In the genomic region with DNA sequence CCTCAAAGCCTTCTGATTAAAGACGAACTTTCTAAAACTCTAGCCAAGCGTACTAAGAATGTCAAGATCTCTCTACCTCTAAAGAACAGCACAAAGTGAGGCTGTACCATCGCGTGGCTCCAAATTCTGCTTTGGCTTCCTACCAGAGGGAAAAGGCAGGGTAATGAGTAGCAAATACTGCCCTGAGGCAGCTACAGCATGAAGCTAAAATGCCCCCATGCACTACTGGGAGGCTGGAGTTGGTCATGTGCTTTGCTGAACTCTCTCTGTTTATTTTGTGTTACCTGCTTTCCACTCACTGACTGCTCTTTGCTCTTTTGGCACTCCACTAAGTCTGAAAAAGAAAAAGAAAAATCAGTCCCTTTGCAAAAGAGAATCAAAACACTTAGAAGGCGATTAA, we compare ENCODE assay signal across 22 mouse cellular contexts.
A peak's percentile ranks its signal among the peaks of the same experiment; 100 is the strongest.
DNase-seq lines count a peak whose midpoint lies in the region; ATAC-seq and TF ChIP-seq lines count a peak whose summit lies in the region.
"Had no signal": no experiment of that assay in that cellular context is flagged by ENCODE, and none has a peak within 500 bp of the region (broad histone marks: within the 10 kb centered on the region; RNA-seq: fewer than 3 reads in every experiment).

No protein-coding gene starts in this region.

- no peaks in the 10 kb centered on the region for H3K27me3 ChIP-seq in kidney, embryonic 14.5 days (ENCODE audit: control insufficient read depth, insufficient read depth, low read length)
- H3K27me3 ChIP-seq in kidney, adult 2 months (replicated peaks; ENCODE audit: control insufficient read depth, insufficient read depth, low read length) = no peaks in the 10 kb centered on the region
- no peaks in the 10 kb centered on the region for H3K27me3 ChIP-seq in liver, embryonic 15.5 days
- H3K27me3 ChIP-seq: embryonic facial prominence, embryonic 13.5 days; heart, embryonic 13.5 days; hindbrain, embryonic 15.5 days; intestine, embryonic 15.5 days; midbrain, embryonic 12.5 days; neural tube, embryonic 12.5 days had no signal

- DNase-seq in kidney, adult 18-20 months = peak; percentile 81
- DNase-seq in kidney, adult 2 months = peak; percentile 95
- peak; percentile 68 for DNase-seq in kidney, postnatal 10 days
- DNase-seq in layer of hippocampus, postnatal 36 days = no peak
- no peak for DNase-seq in heart, adult 18-20 months
- DNase-seq: B cell, adult 2 months; cerebellum, postnatal 10 days; gastrocnemius, postnatal 25 days; heart, postnatal 36 days; lung, embryonic 14.5 days had no signal

- H3K9me3 ChIP-seq in kidney, embryonic 14.5 days (ENCODE audit: control insufficient read depth, low read length) = no peaks in the 10 kb centered on the region
- H3K9me3 ChIP-seq in liver, embryonic 15.5 days (replicated peaks) = no peaks in the 10 kb centered on the region
- H3K9me3 ChIP-seq: embryonic facial prominence, embryonic 13.5 days; heart, embryonic 13.5 days; hindbrain, embryonic 15.5 days; intestine, embryonic 15.5 days; limb, embryonic 10.5 days; midbrain, embryonic 12.5 days; neural tube, embryonic 12.5 days had no signal

- H3K36me3 ChIP-seq in kidney, embryonic 14.5 days (ENCODE audit: control insufficient read depth, insufficient read depth, low read length) = no peaks in the 10 kb centered on the region
- no peaks in the 10 kb centered on the region for H3K36me3 ChIP-seq in kidney, adult 2 months (ENCODE audit: control insufficient read depth, insufficient read depth, low read length)
- H3K36me3 ChIP-seq in liver, embryonic 15.5 days (replicated peaks) = no peaks in the 10 kb centered on the region
- H3K36me3 ChIP-seq: embryonic facial prominence, embryonic 13.5 days; heart, embryonic 13.5 days; hindbrain, embryonic 15.5 days; intestine, embryonic 15.5 days; limb, embryonic 10.5 days; midbrain, embryonic 12.5 days; neural tube, embryonic 12.5 days had no signal

- WGBS in kidney, embryonic 14.5 days = 77% methylated on average over 5 of the region's 5 CpGs
- 33% methylated on average over 5 of the region's 5 CpGs for WGBS in kidney, adult 2 months
- 53% methylated on average over 5 of the region's 5 CpGs for WGBS in liver, embryonic 15.5 days (ENCODE audit: insufficient replicate concordance)

- no peak overlapping the region for H3K4me2 ChIP-seq in kidney, embryonic 14.5 days (replicated peaks; ENCODE audit: low read depth, low read length)
- no peak overlapping the region for H3K4me2 ChIP-seq in liver, embryonic 15.5 days
- H3K4me2 ChIP-seq: embryonic facial prominence, embryonic 13.5 days; heart, embryonic 13.5 days; hindbrain, embryonic 15.5 days; intestine, embryonic 15.5 days; lung, embryonic 14.5 days; midbrain, embryonic 12.5 days; neural tube, embryonic 12.5 days had no signal

- H3K4me3 ChIP-seq in kidney, embryonic 14.5 days (ENCODE audit: low read length) = no peak overlapping the region
- no peak overlapping the region for H3K4me3 ChIP-seq in kidney, adult 2 months (ENCODE audit: insufficient read depth, low read depth, low read length)
- H3K4me3 ChIP-seq in liver, embryonic 15.5 days (replicated peaks) = no peak overlapping the region
- H3K4me3 ChIP-seq: embryonic facial prominence, embryonic 13.5 days; heart, embryonic 13.5 days; hindbrain, embryonic 15.5 days; intestine, embryonic 15.5 days; limb, embryonic 10.5 days; midbrain, embryonic 12.5 days; neural tube, embryonic 12.5 days had no signal

- H3K4me1 ChIP-seq in kidney, embryonic 14.5 days (ENCODE audit: control insufficient read depth, insufficient read depth, low read length) = no peaks in the 10 kb centered on the region
- peaks cover 14% of the 10 kb centered on the region; the same call in 1 of the 2 replicates for H3K4me1 ChIP-seq in kidney, adult 2 months (ENCODE audit: control insufficient read depth, insufficient read depth, low read length)
- H3K4me1 ChIP-seq in liver, embryonic 15.5 days (replicated peaks) = no peaks in the 10 kb centered on the region
- H3K4me1 ChIP-seq: embryonic facial prominence, embryonic 13.5 days; hindbrain, embryonic 15.5 days; intestine, embryonic 15.5 days; limb, embryonic 10.5 days; midbrain, embryonic 12.5 days; neural tube, embryonic 12.5 days had no signal

- no peak for TF ChIP-seq POLR2A in kidney, adult 2 months (IDR thresholded peaks at IDR 0.05; ENCODE audit: low read depth, low read length)

- H3K27ac ChIP-seq in kidney, embryonic 14.5 days (ENCODE audit: low read depth, low read length) = no peak overlapping the region
- H3K27ac ChIP-seq in kidney, adult 2 months (ENCODE audit: insufficient read depth, low read depth, low read length) = peak overlapping the region; percentile 93
- no peak overlapping the region; the same call in 1 of the 2 replicates for H3K27ac ChIP-seq in liver, embryonic 15.5 days (replicated peaks)
- H3K27ac ChIP-seq: embryonic facial prominence, embryonic 13.5 days; heart, embryonic 13.5 days; hindbrain, embryonic 15.5 days; intestine, embryonic 15.5 days; limb, embryonic 10.5 days; midbrain, embryonic 12.5 days; neural tube, embryonic 12.5 days; stomach, postnatal 0 days had no signal

- TF ChIP-seq CTCF in kidney, adult 2 months (conservative IDR thresholded peaks at IDR 0.05; ENCODE audit: insufficient read depth, insufficient read length, low read depth, low read length) = no peak

- ATAC-seq in kidney, embryonic 14.5 days (ENCODE audit: low FRiP score, low TSS enrichment) = no peak
- peak; percentile 52; the same call in 1 of the 2 replicates for ATAC-seq in liver, embryonic 15.5 days (ENCODE audit: insufficient read depth)
- ATAC-seq in erythroid progenitor cell, adult 5-6 weeks (replicated peaks; ENCODE audit: low FRiP score, poor library complexity, severe bottlenecking) = no peak
- ATAC-seq: forebrain, embryonic 16.5 days; intestine, embryonic 15.5 days had no signal

- no peak overlapping the region for H3K9ac ChIP-seq in kidney, embryonic 14.5 days (ENCODE audit: low read depth, low read length)
- no peak overlapping the region for H3K9ac ChIP-seq in liver, embryonic 15.5 days
- H3K9ac ChIP-seq: embryonic facial prominence, embryonic 13.5 days; heart, embryonic 13.5 days; hindbrain, embryonic 15.5 days; intestine, embryonic 15.5 days; lung, embryonic 14.5 days; midbrain, embryonic 12.5 days; neural tube, embryonic 12.5 days had no signal

Comparison
In these comparisons a context has a peak if more than half of its experiments do, and no peak if none do; other contexts are left out.
1. DNase-seq: peak in kidney, adult 18-20 months (single experiment), kidney, adult 2 months (single experiment) and kidney, postnatal 10 days (single experiment); none in layer of hippocampus, postnatal 36 days (0 of 2) and heart, adult 18-20 months (0 of 2).